Mouse (Mus musculus) right cerebral cortex, postnatal 25 days (tissue): ENCODE measurements around the gene Zfp941.
A peak's percentile ranks its signal among the peaks of the same experiment; 100 is the strongest.

Experiments
- DNase-seq: peaks from one replicate; pipeline ENCODE4 v3.0.0; 2022

Gene Zfp941

GRCm38 (mm10) chr7:140840750-140841735, 19.1 kb upstream of the Zfp941 start:
- no peak for DNase-seq

- no peak for DNase-seq
These were observed 17.6 kb upstream of the Zfp941 start for GRCm38 (mm10) chr7:140839556-140839955.

- peak; percentile 51 for DNase-seq
These were observed 14.5 kb upstream of the Zfp941 start for GRCm38 (mm10) chr7:140836243-140837115.

- no peak for DNase-seq
These were observed 13.7 kb upstream of the Zfp941 start for GRCm38 (mm10) chr7:140835758-140836087.

GRCm38 (mm10) chr7:140834968-140835757, 13.2 kb upstream of the Zfp941 start, which contains the start of gene Urah:
TSS of gene Urah (plus strand) at chr7:140835018.
- no peak for DNase-seq

GRCm38 (mm10) chr7:140833341-140833740, 11.4 kb upstream of the Zfp941 start:
- DNase-seq = no peak

GRCm38 (mm10) chr7:140831447-140831846, 9.5 kb upstream of the Zfp941 start:
- no peak for DNase-seq

GRCm38 (mm10) chr7:140828171-140828881, 6.3 kb upstream of the Zfp941 start:
- DNase-seq = peak; percentile 70

- no peak for DNase-seq
These were observed 753 bp upstream of the Zfp941 start for GRCm38 (mm10) chr7:140822731-140823130.

- DNase-seq = no peak
These were observed 699 bp downstream of the Zfp941 start for GRCm38 (mm10) chr7:140821305-140821652.

GRCm38 (mm10) chr7:140820173-140820572, 1.8 kb downstream of the Zfp941 start:
- no peak for DNase-seq

GRCm38 (mm10) chr7:140812850-140813249, 9.1 kb downstream of the Zfp941 start:
- DNase-seq = no peak

GRCm38 (mm10) chr7:140811714-140812113, 10.3 kb downstream of the Zfp941 start:
- DNase-seq = no peak

GRCm38 (mm10) chr7:140810496-140810895, 11.5 kb downstream of the Zfp941 start:
- DNase-seq = no peak

- DNase-seq = peak; percentile 36
These were observed 16.3 kb downstream of the Zfp941 start for GRCm38 (mm10) chr7:140805704-140806103.

GRCm38 (mm10) chr7:140802629-140803028, 19.3 kb downstream of the Zfp941 start:
- no peak for DNase-seq

GRCm38 (mm10) chr7:140798212-140798611, 23.8 kb downstream of the Zfp941 start:
- no peak for DNase-seq

GRCm38 (mm10) chr7:140797619-140798018, 24.4 kb downstream of the Zfp941 start:
- DNase-seq = no peak

GRCm38 (mm10) chr7:140793541-140793940, 28.4 kb downstream of the Zfp941 start:
- DNase-seq = no peak

GRCm38 (mm10) chr7:140788053-140788435, 33.9 kb downstream of the Zfp941 start:
- no peak for DNase-seq

- DNase-seq = no peak
These were observed 34.4 kb downstream of the Zfp941 start, which contains the start of gene Syce1 for GRCm38 (mm10) chr7:140787406-140788052. TSS of gene Syce1 (minus strand) at chr7:140787852.

GRCm38 (mm10) chr7:140780548-140780947, 41.4 kb downstream of the Zfp941 start:
- DNase-seq = no peak
